27 mouse cellular contexts compared by ENCODE assay signal in genomic region chr2:30906641-30907040, GRCm38 (mm10). TPM values are rescaled to one million over a fixed set of nuclear protein-coding genes. Genes with fewer than 3 reads are reported as not detected.
"Had no signal": no experiment of that assay in that cellular context is flagged by ENCODE, and none has a peak within 500 bp of the region (broad histone marks: within the 10 kb centered on the region; RNA-seq: fewer than 3 reads in every experiment).

No protein-coding gene starts in this region.

- H3K27ac ChIP-seq: gastrocnemius, adult 2 months; heart, embryonic 10.5 days; hindbrain, embryonic 12.5 days; hindbrain, embryonic 14.5 days; intestine, embryonic 15.5 days; layer of hippocampus, adult 2 months; left cerebral cortex, adult 2 months; limb, embryonic 10.5 days; limb, embryonic 12.5 days; liver, embryonic 13.5 days had no signal

- H3K36me3 ChIP-seq: heart, embryonic 10.5 days; heart, embryonic 12.5 days; hindbrain, embryonic 10.5 days; hindbrain, embryonic 12.5 days; intestine, embryonic 15.5 days; limb, embryonic 10.5 days; limb, embryonic 12.5 days; liver, embryonic 13.5 days had no signal

- ATAC-seq: hindbrain, embryonic 16.5 days; inflammation-experienced regulatory T-cells, adult 6 months; intestine, embryonic 15.5 days; intestine, postnatal 0 days had no signal

- H3K9ac ChIP-seq: heart, embryonic 12.5 days; hindbrain, embryonic 12.5 days; hindbrain, embryonic 14.5 days; intestine, embryonic 15.5 days; limb, embryonic 12.5 days; liver, embryonic 13.5 days had no signal

- H3K27me3 ChIP-seq: limb, embryonic 12.5 days had no signal

- H3K4me1 ChIP-seq: liver, embryonic 13.5 days had no signal

- H3K4me2 ChIP-seq: heart, embryonic 12.5 days; hindbrain, embryonic 12.5 days; hindbrain, embryonic 14.5 days; intestine, embryonic 15.5 days; limb, embryonic 12.5 days; liver, embryonic 11.5 days; liver, embryonic 13.5 days had no signal

- H3K9me3 ChIP-seq: heart, embryonic 10.5 days; heart, embryonic 12.5 days; hindbrain, embryonic 10.5 days; hindbrain, embryonic 12.5 days; intestine, embryonic 15.5 days; limb, embryonic 10.5 days; limb, embryonic 12.5 days; liver, embryonic 13.5 days had no signal

- H3K4me3 ChIP-seq: gastrocnemius, adult 2 months; heart, embryonic 10.5 days; heart, embryonic 12.5 days; hindbrain, embryonic 10.5 days; hindbrain, embryonic 12.5 days; intestine, embryonic 15.5 days; layer of hippocampus, adult 2 months; left cerebral cortex, adult 2 months; limb, embryonic 10.5 days; limb, embryonic 12.5 days; liver, embryonic 13.5 days had no signal

- DNase-seq: gastrocnemius, adult 2 months; gastrocnemius, postnatal 10 days; gastrocnemius, postnatal 25 days; heart, adult 18-20 months; heart, postnatal 10 days; heart, postnatal 4 days; kidney, adult 18-20 months; kidney, adult 8-10 months; kidney, postnatal 10 days; kidney, postnatal 25 days; kidney, postnatal 4 days; liver; liver, embryonic 13.5 days had no signal

RNA-seq across cellular contexts. Expression of gene Ptges, which starts 23.0 kb away (rescaled TPM):
- polyA plus RNA-seq: inflammation-experienced regulatory T-cells, adult 6 months had no signal
